Mouse (Mus musculus): Measurements from ENCODE around the gene Khdc1a. TPM values are rescaled to one million over a fixed set of nuclear protein-coding genes. Genes with fewer than 3 reads are reported as not detected.
"Not testable (repeated sequence)": the region's sequence is repeated elsewhere in the genome, so short reads cannot be mapped to it uniquely, and the experiment has no call there.

Khdc1a gene
- not detected for total RNA-seq (2021)

- no peak for DNase-seq (ENCODE audit: extremely low spot score in 1 of 2, low spot score in 1 of 2)
Measured at GRCm38 (mm10) chr1:21349341-21349740, at the start of gene Khdc1a. Khdc1a (plus strand) TSS chr1:21349641.

DNA sequence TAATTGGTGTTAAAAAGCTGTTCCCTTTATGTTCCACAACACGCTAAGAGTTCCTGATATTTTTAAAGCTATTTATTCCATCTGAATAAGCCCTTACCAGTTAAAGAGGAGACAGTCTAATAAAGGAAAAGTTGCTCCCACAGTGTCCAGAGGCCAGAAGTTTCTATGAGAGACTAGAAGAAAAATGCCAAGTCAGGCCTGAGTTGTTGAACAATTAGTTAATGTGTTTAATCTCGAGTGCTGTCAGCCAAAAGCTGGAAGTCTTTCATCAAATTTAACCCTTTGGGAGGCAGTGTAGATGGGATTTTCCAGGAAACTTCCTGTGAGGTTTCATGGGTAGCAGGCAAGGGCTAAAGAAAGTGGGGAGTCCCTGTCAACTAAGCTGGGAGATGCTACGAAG is 49.6 kb upstream of the Khdc1a start:
- DNase-seq (ENCODE audit: extremely low spot score in 1 of 2, low spot score in 1 of 2) = no peak

DNA sequence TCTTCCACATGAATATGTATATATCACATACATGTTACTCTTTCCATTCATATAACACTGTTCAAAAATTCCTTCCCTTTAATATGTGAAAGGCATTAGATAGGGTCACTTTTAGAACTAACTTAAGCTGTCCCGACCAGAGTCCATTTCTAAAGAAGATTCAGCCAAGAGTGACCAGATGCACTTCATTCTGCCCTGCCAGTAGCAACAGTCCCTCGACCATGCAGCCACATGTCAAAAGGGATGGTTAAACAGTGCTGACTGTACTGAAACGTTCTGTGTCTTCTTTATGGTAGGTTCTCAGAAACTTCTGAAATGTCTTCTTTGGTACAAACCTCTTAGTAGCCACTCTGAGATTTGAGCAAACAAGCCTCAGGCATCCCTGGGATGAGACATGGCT is 47.8 kb upstream of the Khdc1a start:
- DNase-seq (ENCODE audit: extremely low spot score in 1 of 2, low spot score in 1 of 2) = no peak

DNA sequence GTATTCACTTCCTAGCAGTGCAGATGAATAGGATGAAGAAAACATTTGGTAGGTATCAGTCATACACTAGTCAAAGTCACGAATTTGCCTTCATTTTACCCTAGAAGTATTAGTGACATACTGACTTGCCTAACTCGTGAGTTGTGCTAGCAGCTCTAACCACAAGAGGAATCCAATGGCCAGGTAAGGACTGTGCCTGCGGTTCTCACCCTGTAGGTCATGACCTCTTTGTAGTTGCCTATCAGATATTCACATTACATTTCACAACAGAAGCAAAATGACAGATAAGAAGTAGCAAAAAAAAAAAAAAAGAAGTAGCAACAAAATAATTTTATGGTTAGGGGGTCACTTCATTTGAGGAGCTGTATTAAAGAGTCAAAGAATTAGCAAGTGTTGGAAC is 45.3 kb upstream of the Khdc1a start:
- no peak for DNase-seq (ENCODE audit: extremely low spot score in 1 of 2, low spot score in 1 of 2)

DNA sequence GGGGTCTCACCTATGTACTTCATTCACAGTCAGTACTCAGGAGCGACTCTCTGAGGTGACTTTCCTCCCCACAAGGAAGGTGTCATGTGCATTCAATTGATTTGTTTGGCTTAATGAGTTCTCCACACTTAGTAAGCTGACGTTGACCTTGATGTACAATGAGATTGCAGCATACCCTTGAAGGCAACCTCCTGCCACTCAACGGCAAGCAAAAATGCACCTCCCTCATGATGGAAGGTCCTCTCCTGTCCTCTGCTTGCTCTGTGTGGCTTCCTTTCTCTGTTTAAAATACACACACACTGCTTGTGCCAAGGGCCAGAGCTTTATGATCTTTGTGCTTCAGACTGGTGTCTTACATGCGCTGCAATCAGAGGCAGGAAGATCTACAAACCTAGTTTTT is 44.8 kb upstream of the Khdc1a start:
- DNase-seq (ENCODE audit: extremely low spot score in 1 of 2, low spot score in 1 of 2) = no peak

GRCm38 (mm10) chr1:21305443-21305842 is 44.0 kb upstream of the Khdc1a start:
- DNase-seq (ENCODE audit: extremely low spot score in 1 of 2, low spot score in 1 of 2) = no peak

- DNase-seq (ENCODE audit: extremely low spot score in 1 of 2, low spot score in 1 of 2) = no peak
Measured at GRCm38 (mm10) chr1:21314336-21314735, 35.1 kb upstream of the Khdc1a start.

GRCm38 (mm10) chr1:21315756-21316155 is 33.7 kb upstream of the Khdc1a start:
- DNase-seq (ENCODE audit: extremely low spot score in 1 of 2, low spot score in 1 of 2) = no peak

DNA sequence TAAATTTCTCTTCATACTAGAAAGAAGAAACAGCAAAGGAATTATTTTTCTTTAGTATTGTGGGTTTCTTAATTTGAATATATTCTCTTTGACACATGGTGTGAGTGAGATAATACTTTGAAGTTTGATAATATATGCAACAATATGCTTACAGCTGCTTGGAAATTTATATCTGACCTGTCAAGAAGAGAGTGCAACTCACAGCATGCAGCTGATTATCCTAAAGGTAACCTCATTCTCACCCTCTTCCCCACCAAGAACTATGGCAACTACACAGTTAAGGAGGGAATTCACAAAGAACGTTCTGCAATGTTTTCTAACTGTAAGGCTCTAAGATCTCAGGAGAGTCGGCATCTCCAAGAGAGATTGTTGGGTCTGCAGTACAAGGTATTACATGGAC is 33.1 kb upstream of the Khdc1a start:
- DNase-seq (ENCODE audit: extremely low spot score in 1 of 2, low spot score in 1 of 2) = no peak

DNA sequence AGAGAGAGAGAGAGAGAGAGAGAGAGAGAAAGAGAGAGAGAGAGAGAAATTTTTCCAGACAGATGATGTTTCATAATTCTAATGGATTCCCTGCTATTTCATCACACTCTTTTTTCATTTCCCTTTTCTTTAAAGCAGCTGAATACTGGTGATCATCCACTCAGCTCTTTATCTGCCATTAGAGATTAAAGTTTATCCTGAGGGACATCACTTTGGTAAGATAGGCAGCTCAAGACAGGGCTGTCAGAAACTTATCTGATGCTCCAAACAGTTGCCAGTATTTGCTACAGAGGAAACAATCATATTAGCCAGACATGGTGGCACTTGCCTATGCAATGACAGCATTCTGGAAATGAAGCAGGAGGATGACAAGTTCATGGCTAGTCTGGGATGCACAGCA is 31.2 kb upstream of the Khdc1a start:
- no peak for DNase-seq (ENCODE audit: extremely low spot score in 1 of 2, low spot score in 1 of 2)

DNA sequence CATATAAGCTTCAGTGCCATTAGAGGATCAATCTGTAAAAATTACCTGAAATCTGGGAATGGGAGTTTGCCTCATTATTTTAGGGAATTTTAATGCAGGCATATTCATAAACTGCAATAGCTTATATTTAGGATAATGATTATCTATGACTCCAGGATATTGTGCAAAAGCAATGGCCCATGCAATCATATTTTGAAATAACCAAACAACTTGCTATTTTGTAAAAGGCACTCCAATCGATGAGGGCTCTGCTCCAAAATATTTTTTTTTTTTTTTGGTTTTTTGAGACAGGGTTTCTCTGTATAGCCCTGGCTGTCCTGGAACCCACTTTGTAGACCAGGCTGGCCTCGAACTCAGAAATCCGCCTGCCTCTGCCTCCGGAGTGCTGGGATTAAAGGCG is 29.2 kb upstream of the Khdc1a start:
- DNase-seq (ENCODE audit: extremely low spot score in 1 of 2, low spot score in 1 of 2) = not testable (repeated sequence)

GRCm38 (mm10) chr1:21321656-21322055 is 27.8 kb upstream of the Khdc1a start:
- DNase-seq (ENCODE audit: extremely low spot score in 1 of 2, low spot score in 1 of 2) = no peak

DNA sequence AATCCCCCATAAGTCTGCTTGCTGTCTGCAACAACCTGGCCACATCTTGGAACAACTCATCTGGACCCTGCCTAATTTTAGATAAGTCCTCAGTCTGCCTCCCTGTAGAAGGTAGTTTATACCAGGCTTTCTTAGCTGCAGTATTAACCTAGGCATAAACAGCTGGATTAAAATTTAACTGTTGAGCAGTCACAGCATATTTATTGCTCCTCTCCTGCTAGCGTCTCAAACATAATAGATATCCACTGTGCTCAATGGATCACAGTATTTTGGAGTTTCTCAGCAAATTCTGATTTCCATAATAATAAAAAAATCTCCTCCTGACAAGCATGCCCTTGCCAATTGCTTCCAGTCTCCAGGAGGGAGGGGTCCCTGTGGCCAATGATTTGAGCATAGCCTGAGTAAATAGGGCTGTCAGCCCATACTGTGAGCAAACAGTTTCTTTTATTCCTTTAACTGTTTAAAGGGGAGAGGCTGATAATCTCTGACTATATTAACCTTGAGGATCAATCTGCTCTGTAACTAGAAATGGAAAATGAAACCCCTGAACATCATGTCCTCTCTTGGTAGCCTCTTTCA is 25.4 kb upstream of the Khdc1a start:
- DNase-seq (ENCODE audit: extremely low spot score in 1 of 2, low spot score in 1 of 2) = no peak

- DNase-seq (ENCODE audit: extremely low spot score in 1 of 2, low spot score in 1 of 2) = no peak
Measured at GRCm38 (mm10) chr1:21324633-21325032, 24.8 kb upstream of the Khdc1a start.

- DNase-seq (ENCODE audit: extremely low spot score in 1 of 2, low spot score in 1 of 2) = no peak
Measured at GRCm38 (mm10) chr1:21326733-21327132, 22.7 kb upstream of the Khdc1a start.

- DNase-seq (ENCODE audit: extremely low spot score in 1 of 2, low spot score in 1 of 2) = not testable (repeated sequence)
Measured at GRCm38 (mm10) chr1:21331161-21331560, 18.3 kb upstream of the Khdc1a start.

DNA sequence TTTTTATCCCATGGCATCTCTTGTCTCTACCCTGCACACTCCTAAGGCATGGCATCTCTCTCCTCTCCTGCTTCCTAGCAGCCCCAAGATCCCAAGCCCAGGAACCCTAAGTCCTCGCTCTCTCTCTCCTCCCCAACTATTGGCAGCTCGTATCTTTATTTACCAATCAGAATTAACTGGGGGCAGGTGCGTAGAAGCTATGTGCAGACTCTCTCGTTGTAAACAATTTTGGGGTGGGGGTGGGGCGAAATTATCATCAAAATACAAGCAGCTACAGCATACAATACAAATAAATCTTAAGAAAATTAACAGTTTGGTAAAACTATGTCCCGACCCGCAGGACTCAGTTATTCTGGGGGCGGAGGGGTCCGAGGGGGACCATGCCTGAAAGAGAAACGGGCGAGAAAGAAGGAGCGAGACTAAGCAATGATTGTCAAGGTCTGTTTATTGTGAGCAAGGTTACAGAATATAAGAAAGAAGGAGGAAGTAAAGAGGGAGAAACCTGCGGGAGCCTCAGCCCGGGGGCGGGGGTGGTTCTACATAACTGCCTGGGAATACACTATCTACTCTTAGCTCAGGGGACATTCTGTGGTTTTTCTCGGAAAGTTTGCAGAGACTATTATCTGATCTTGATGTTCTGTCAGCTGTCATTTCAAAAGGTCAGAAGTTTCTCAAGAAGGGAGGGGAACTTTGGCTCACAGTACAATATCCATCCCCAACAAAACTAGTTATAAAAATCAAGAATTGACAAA is 16.0 kb upstream of the Khdc1a start:
- DNase-seq (ENCODE audit: extremely low spot score in 1 of 2, low spot score in 1 of 2) = no peak

- DNase-seq (ENCODE audit: extremely low spot score in 1 of 2, low spot score in 1 of 2) = no peak
Measured at GRCm38 (mm10) chr1:21335836-21336235, 13.6 kb upstream of the Khdc1a start.

DNA sequence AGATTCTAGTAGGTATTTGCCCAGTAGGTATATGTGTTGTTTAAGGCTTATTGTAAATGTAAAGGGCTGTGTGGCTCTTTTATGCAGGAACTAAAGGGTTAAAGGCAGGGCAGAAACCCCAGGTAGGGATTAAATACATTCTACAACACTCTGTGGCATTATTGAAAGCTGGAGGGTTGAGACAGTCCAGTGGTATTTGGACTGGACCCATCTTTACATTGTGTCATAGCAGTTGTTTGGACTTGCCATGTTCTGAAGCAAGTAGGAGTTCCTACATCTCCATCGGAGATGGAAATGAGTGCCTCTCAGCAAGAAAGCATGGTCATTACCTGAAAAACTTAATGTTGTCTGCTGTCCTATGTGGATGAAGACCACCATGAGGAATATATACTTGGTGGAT is 8.7 kb upstream of the Khdc1a start:
- DNase-seq (ENCODE audit: extremely low spot score in 1 of 2, low spot score in 1 of 2) = no peak

- peak; percentile 18 to 63 for DNase-seq (ENCODE audit: extremely low spot score in 1 of 2, low spot score in 1 of 2)
Measured at GRCm38 (mm10) chr1:21344253-21344652, 5.2 kb upstream of the Khdc1a start.

GRCm38 (mm10) chr1:21344752-21345151 is 4.7 kb upstream of the Khdc1a start:
- DNase-seq (ENCODE audit: extremely low spot score in 1 of 2, low spot score in 1 of 2) = not testable (repeated sequence)

DNA sequence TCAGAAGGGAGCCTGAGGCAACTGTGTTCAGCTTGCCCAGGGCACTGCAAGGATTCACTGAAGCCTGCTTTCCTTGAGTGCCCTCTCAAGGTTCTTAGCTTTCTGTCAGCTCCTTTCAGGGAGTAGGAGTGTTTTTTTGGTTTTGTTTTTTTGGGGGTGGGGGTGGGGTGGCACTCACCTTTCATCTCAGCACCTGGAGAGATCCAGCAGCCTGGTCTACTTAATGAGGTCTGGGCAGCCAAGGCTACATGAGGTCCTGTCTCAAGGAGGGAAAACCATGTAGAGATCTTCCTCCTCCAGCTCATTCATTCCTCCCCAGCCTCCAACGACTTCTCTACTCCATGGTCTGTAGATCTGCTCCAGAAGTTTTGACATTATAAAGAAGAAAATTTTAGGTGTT is 18.6 kb downstream of the Khdc1a start, which contains the start of gene Khdc1c:
Khdc1c (plus strand) TSS at position 301 of the 400 bp plus-strand sequence.
- DNase-seq (ENCODE audit: extremely low spot score in 1 of 2, low spot score in 1 of 2) = not testable (repeated sequence)
